Mouse (Mus musculus) layer of hippocampus, postnatal 25 days (tissue): ENCODE data around the gene Gm14459. TPM values are rescaled to one million over a fixed set of nuclear protein-coding genes. Genes with fewer than 3 reads are reported as not detected.
"Not testable (repeated sequence)": the region's sequence is repeated elsewhere in the genome, so short reads cannot be mapped to it uniquely, and the experiment has no call there.

Experiments used
- DNase-seq, 2 experiments: peaks; one replicate each; pipeline ENCODE4 v3.0.0; 2022; ENCODE audit warnings: mixed read lengths in 2 of 2, low spot score in 1 of 2; ENCODE audit errors: extremely low spot score in 1 of 2
- total RNA-seq, 2 experiments: library from RNA; stranded (reverse); gene quantifications; 2 replicates each; pipeline ENCODE4 v1.2.3; 2021

The Gm14459 gene
- total RNA-seq: not detected

- no peak for DNase-seq
These were observed at the start of gene Gm14459 for GRCm38 (mm10) chrX:8524854-8525253. Gene Gm14459, minus strand, starts transcription at chrX:8524954.

GRCm38 (mm10) chrX:8548155-8548554, 23.4 kb upstream of the Gm14459 start, which contains the start of gene Ssxb6:
Gene Ssxb6, minus strand, starts transcription at chrX:8548255.
- not testable (repeated sequence) for DNase-seq

Other genes starting within 250 kb of the Gm14459 start
- not detected for gene Ssxb10, start 197.5 kb downstream of the Gm14459 start, total RNA-seq
- gene Ssxb9, start 158.0 kb downstream of the Gm14459 start, total RNA-seq: not detected
- gene Ssxb1, start 111.6 kb downstream of the Gm14459 start, total RNA-seq: not detected
- not detected for gene Ssxb2, start 63.2 kb downstream of the Gm14459 start, total RNA-seq
- not detected for gene Ssxb6, start 23.3 kb upstream of the Gm14459 start, total RNA-seq
- not detected for gene Ssxb3, start 66.9 kb upstream of the Gm14459 start, total RNA-seq
- gene Ssxb8, start 165.9 kb upstream of the Gm14459 start, total RNA-seq: not detected
- not detected for gene Ssx9, start 223.5 kb upstream of the Gm14459 start, total RNA-seq